Mouse (Mus musculus) neutrophil, adult 83 days (primary cell): Measurements from ENCODE around the gene Acvr2a. TPM values are rescaled to one million over a fixed set of nuclear protein-coding genes. Genes with fewer than 3 reads are reported as not detected.

Source experiments
- total RNA-seq, 2 experiments: library from RNA; stranded (reverse); gene quantifications; one replicate each; pipeline ENCODE4 v1.2.4; 2023

Acvr2a gene
- total RNA-seq = 1 to 10 TPM; 1.4 to 1.6 TPM

DNA sequence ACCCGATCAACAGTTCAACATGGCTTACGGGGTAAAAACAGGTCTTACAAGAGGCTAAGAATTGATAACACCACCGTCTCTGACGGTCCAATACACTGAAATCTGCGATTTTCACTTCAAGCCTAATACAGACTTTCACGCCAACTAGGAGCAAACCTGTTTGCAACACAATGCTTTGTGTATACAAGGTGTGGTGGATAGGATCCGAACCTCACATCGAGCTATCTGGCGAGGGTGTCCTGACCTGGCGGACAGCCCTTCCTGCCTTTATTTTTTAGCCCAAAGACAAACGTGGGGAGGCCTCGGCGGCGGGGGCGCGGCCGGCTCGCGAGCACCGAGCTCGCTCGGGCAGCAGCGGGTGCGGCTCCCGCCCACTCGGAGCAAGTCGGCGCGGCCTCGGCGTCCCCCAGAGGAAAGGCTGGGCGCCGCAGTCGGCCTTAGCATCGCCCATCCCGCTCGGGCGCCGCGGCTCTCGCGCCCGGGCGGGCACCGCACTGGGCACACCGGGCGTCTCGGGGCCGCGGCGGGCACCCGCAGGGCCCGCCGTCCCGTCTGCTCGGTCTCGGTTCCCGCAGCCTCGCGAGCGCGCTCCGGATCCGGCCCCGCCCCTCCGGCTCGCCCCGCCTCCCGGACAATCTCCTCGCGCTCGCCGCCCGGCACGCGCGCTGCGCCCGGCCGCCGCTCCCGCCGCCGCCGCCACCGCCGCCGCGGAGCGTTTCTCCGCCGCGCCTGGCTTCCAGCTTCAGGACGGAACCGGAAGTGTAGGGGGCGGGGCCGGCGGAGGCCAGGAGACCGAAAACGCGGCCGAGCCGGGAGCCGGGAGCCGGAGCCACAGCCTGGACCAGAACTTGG is at the start of gene Acvr2a:
Acvr2a (plus strand) TSS at position 739 of the 852 bp plus-strand sequence.

DNA sequence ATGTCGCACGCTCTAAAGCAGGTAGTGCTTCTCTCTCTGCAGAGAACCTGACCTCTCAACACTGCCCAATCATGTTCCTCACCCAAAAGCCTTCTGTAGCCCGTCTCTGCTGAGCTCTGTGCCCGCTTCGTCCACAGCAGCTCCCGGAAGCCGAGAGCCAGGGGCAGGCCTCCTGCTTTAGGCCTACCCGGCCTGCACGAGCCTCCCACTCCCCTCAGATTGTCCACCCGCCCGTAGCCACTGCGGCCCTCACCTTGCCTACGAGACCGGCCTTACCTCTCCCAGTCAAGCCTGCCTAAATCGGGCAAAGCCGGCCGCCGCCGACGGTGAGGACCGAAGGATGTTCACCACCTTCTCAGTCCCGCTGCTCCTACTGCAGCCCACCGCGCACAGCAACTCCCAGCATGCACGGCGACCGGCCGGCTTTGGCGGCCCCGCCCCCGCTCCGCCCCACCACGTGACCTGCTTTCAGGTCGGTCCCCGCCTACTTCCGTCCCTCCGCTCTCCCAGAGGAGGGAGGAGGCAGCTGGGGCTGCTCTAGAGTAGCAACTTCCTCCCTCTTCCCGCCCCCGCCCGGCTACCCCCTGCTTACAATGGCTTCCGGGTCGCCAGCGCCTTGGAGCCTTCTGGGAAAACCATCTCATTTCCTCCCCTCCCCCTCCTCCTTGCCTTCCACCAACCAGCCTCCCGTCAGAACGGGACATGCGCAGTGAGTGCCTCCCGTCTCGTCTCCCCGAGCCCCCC is 135.1 kb downstream of the Acvr2a start, which contains the start of gene Mbd5:
Mbd5 (plus strand) TSS at position 668 of the 744 bp plus-strand sequence.

DNA sequence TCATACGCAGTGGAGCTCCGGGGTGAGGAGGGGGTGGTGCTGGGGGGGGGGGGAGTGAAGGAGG is 136.2 kb downstream of the Acvr2a start, which contains the start of gene Orc4:
Orc4 (minus strand) TSS at position 26 of the 64 bp plus-strand sequence.

Other genes with a start within 250 kb of the Acvr2a start
- gene Mbd5, start 135.4 kb downstream of the Acvr2a start, total RNA-seq = 10 to 100 TPM; 39.8 to 46.3 TPM
- gene Orc4, start 136.2 kb downstream of the Acvr2a start, total RNA-seq = 10 to 100 TPM; 34.3 to 34.4 TPM